Mouse (Mus musculus) lung, adult 18-20 months (tissue): ENCODE results near the gene Ephb1.
A peak's percentile ranks its signal among the peaks of the same experiment; 100 is the strongest.

Experiments
- DNase-seq, 2 experiments: peaks; one replicate each; pipeline ENCODE4 v3.0.0; 2022; ENCODE audit warnings: mixed read lengths in 2 of 2

Gene Ephb1

GRCm38 (mm10) chr9:102243296-102243695 lies 111.2 kb downstream of the Ephb1 start:
- no peak for DNase-seq

- no peak for DNase-seq
Observed at GRCm38 (mm10) chr9:102241546-102241945, 112.9 kb downstream of the Ephb1 start.

DNA sequence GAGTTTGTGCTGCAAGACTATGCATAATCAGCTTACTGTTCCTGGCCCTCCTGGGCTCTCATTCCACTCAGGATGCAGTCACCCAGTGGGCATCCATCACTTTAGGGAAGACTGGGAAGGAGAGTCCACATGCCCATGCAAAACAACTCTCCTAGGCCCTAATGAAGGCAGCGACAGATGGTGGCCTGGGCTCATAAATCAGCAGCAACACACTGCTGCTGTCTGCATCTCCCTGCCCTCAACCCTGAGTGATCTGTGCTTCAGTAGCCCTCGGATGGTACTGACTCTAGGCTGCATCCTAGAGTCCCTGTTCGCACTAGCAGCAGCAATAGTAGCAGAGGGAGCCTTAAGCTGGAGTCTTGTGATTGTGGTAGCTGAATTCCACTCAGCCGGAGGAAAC lies 114.3 kb downstream of the Ephb1 start:
- DNase-seq, result no peak

DNA sequence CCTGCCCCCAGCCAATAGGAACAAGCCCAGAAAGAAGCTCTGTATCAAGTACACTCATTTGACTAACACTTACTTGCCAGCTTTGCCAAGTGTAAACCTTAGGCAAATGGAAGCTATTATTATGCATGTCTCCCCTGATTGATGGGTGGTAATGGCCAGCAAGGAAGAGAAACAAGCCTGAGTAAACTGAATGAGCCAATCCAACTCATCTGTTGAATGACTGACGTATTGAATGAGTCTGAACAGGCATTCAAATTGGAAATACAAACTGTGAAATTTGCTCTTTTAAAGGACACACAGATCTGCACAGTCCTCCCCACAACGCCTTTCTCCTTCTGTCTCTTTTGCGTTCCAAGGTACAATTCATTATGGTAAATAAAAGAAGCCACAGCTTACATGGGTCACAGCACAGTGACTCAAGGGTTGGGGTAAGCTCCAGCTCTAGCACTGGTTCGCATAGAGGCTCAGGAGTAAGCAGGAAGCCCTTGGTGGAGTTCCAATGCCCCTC lies 119.0 kb downstream of the Ephb1 start:
- no peak for DNase-seq

DNA sequence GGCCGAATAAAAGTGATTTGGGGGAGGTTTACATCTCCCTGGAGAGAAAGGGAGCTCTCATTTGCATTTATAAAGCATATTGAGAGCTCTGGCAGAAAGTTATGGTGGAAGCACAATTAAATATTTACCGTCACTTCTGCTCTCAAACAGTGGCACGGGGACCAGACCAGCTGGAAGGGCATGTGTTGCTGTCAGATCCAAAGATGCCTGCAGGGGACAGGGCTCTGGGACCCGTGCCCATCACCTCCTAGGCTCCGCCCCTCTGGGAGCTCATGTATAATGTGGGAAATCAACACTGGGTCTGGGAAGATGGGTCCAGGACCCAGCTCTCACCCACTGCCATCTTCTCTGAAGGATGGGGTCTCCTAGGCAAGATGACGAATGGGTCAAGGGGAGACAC lies 123.2 kb downstream of the Ephb1 start:
- no peak for DNase-seq

GRCm38 (mm10) chr9:102216746-102217566 lies 137.5 kb downstream of the Ephb1 start:
- DNase-seq, result peak; percentile 41 to 54

- DNase-seq, result no peak
Observed at GRCm38 (mm10) chr9:102212036-102212383, 142.5 kb downstream of the Ephb1 start.

DNA sequence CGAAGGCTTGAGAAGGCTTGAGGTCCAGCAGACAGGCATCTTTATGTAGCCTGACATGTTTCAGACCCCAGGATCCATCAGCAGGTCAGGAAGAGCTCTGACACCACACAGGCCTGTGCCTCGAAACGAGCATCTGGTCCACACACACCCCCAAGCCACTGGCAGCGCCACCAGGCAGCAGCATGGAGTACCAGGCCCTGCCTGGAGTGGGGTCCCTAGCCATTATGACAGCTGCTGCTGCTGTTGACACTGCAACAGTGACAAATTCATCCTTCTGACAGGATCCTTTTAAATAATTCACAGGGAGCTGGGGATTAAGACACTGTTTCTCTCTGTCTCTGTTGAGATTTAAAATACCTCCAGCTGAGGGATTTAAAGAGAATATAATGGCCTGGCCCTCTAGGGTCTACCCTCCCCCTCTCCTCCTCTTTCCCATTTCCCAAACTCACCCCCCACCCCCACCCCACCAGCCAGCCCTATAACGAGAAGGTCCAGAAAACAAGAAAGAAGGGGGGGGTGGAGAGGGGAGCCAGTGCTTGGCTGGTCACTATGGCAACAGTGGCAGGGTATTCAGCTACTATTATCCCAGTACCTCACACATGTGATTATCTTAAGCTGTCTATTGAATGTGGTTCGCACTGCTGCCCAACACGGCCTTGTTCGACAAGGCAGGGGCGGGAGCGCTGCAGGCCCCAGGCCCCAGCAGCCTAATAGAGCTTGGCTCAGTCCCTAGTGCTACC lies 143.0 kb downstream of the Ephb1 start:
- DNase-seq, result no peak

DNA sequence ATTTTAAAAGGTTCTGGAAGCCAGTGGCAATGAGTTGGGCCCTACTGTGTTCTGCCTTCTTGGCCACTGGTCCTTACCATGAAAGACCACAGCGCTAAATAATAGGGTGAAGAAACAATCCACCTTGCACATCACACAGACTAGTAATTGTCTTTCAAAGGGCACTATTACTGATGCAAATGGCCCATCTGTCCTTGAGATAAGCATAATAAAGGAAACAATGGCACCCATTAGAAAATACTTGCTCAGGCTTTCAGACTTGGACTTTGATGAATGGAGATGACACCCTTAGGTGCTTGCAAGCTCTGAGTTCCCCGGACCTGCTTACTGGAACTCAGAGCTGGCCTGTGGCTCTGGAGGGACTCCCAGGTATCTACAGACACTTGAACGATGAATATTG lies 149.0 kb downstream of the Ephb1 start:
- no peak for DNase-seq

- no peak for DNase-seq
Observed at GRCm38 (mm10) chr9:102201867-102202266, 152.6 kb downstream of the Ephb1 start.

- DNase-seq, result peak; percentile 67 to 76
Observed at GRCm38 (mm10) chr9:102196856-102197255, 157.6 kb downstream of the Ephb1 start.

- DNase-seq, result no peak
Observed at GRCm38 (mm10) chr9:102194063-102194462, 160.4 kb downstream of the Ephb1 start.

DNA sequence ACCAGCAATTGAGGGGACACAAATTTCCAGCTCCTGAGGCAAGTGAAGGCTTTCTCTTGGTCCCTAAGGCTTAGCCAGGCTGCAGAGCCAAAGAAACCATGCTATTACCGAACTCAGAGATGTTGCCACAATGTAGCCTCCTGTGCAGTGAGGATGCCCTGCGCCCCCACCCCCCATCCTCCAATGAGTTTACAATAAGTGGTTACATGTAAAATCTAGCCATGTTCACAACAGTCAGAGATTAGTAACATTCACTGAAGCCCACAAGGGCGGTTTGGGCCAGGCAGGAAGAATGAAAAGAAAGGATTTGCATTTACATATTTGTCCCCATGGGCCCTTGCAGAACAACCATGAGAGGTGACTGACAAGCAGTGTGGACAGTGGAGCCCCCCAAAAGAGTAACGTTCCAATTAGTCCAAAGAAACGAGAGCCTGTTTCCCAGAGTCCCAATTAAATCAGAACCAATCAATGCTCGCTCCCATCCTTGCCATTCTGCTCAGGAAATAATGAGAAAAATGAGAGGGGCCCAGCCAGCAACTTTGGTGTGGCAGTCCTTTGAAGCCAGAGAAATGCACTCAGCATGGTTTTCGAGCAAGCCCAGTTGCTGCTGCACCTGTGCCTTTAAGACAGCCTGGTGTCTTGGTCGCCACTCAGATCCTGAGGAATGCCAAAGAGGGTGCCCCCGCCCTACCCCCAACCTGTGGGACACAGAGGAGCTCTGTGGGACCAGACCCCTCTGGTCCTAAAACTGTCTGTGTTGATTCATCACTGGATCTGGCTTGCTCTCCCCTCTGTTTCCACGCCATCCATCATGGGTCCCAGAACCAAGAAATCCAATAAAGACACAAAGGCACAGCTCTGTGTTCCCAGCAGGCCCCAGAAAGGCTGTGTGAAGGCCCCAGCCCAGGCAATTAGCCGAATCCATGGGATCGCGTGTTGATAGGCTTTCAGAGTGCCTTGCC lies 161.5 kb downstream of the Ephb1 start:
- DNase-seq, result no peak

DNA sequence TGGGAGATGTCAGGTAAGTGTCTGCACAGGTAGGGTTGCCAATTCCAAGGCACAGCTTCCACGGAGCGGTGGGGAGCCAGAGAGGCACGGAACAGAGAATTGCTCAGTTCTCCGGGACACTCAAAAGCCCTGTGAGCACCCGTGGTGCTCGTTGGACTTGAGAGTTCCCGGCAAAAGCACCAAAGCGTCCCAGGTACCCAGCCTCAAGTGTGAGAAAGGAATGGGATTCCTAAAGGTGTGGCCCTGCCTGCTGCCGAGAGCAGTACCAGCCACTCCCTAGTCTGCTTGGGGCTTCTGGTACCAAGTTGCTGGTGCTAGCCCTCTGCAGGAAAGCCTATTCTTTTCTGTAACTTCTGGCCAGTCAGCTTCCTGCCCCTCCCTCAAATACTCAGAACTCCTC lies 164.4 kb downstream of the Ephb1 start:
- peak in 1 of 2 experiments; percentile 2 for DNase-seq

GRCm38 (mm10) chr9:102189406-102189805 lies 165.1 kb downstream of the Ephb1 start:
- DNase-seq, result peak; percentile 17 to 18

GRCm38 (mm10) chr9:102183663-102184274 lies 170.7 kb downstream of the Ephb1 start:
- DNase-seq, result no peak

- DNase-seq, result no peak
Observed at GRCm38 (mm10) chr9:102181810-102182490, 172.5 kb downstream of the Ephb1 start.

DNA sequence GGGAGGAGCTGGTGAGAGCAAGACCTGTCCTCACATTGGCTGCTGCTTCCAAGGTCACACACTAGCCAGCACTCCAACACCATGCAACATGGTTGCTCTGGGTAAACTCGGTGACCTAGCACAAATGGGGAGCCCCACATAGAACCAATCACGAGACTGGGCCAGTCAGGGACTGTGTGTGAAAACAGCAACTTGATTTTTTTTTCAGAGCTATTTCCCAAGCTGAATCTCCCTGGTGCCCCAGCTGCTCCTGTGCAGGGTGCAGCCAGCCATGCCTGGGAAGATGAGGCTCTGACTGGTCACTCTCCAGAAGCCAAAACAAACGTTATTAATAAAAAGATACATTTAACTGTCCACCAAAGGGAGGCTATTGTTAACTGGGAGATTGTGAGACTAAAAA lies 173.2 kb downstream of the Ephb1 start:
- no peak for DNase-seq

DNA sequence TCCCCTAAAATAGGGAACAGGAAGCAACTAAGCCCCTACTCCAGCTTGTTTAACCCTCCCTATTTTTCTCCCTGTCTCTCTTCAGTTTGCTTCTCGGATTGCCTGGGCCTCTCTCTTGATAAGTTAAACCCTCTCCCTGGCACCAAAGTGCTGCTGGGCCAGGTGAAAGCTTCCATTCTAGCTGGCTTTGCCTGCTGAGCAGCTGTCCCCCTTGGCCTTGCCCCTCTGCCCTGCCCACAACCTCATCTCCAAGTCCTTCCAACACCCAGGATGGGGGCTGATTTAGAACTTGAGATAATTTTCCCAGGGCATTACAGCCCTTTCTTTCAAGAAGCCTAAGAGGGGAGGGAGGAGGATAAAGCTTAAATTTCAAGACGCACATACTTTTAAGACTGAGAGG lies 174.0 kb downstream of the Ephb1 start:
- DNase-seq, result no peak

DNA sequence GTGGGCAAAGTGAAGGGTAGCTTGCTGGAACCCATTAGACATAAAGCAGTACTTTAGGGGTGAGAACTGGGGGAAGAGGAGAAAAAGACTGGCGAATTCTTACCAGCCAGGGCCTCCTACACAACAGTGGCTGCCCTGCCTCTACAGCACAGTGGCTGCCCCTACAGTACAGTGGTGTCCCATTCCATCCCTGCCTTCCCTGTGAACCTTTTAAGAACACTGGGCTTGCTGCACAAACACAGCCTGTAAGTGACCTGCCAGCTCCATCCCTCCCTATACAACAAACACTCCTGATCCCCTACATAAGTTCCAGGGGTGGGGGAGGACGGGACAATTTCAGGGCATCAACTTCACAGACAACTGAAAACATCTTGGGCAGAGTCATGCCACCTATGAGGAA lies 174.4 kb downstream of the Ephb1 start:
- no peak for DNase-seq

DNA sequence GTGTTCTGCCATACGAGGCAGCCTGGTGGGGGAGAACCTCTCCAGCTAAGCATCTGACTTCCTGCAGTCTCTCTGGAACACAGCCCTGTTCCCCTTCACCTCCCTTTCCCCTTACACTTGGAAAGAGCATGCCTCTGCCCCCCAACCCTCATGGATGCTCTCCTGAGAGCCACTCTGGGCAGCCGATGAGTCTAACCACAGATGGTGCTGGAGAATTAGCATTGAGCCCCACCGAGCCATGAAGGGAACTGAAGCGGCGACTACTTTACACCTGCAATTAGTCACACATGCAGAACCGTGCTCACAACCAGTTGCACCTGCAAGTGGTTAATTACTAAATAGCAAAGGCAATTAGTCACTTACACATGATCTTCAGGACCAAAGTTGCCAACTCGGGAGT lies 184.8 kb downstream of the Ephb1 start:
- DNase-seq, result no peak

DNA sequence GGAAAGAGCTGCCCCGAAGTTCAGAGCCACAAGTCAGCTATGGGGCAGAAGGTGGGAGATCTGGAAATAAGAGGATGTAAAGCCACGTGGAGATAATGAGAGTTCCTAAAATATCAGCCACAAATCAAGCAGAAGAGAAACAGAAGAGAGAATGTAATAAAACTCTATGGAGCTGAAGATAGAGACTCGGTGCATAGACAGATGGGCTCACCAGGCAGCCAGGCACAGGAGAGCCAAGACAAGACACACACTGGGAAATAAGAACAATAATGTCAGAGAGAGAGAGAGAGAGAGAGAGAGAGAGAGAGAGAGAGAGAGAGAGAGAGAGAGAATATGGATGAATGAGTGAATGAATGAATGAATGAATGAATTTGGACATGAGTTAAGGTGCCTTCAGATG lies 198.6 kb downstream of the Ephb1 start:
- DNase-seq, result no peak
